Mouse (Mus musculus): ENCODE measurements around the gene Nrde2. TPM values are rescaled to one million over a fixed set of nuclear protein-coding genes. Genes with fewer than 3 reads are reported as not detected.

Gene Nrde2
- polyA plus RNA-seq, 1 experiment from 2014 or later: 12.0 TPM

DNA sequence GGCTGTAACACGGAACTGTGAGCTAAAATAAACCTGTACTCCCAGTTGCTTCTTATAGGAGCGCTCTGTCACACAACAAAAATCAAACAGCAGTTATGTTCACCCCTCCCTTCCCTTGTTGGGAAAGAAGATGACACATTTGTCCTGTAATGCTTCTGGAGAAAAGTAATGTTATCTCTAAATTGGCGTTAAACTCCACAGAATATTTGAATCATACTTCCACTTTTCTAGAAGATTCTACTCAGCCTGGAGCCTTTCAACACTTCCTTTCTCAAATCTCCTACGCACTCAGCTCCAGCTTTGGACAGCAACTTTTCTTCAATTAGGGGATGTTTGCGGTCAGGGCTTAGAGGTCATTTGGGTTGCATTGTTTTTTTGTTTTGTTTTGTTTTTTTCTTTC, 70.2 kb downstream of the Nrde2 start:
- Histone ChIP-seq H3K9ac (no peak overlapping the region), H3K4me3 (replicated peaks; ENCODE audit: low read length) (no peak overlapping the region), H3K36me3 (replicated peaks; ENCODE audit: control insufficient read depth, insufficient read depth) (no peaks in the 10 kb centered on the region), H3K27me3 (ENCODE audit: control insufficient read depth, insufficient read depth, low read length) (no peaks in the 10 kb centered on the region), H3K4me1 (replicated peaks; ENCODE audit: control insufficient read depth, insufficient read depth, low read length) (no peaks in the 10 kb centered on the region), H3K4me2 (replicated peaks) (no peak overlapping the region), H3K27ac (no peak overlapping the region), H3K9me3 (ENCODE audit: control insufficient read depth, low read length) (no peaks in the 10 kb centered on the region)
- 96% methylated on average over 5 of the region's 5 CpGs for WGBS
- no peak for DNase-seq (ENCODE audit: low spot score)
- ATAC-seq (ENCODE audit: low FRiP score): no peak

DNA sequence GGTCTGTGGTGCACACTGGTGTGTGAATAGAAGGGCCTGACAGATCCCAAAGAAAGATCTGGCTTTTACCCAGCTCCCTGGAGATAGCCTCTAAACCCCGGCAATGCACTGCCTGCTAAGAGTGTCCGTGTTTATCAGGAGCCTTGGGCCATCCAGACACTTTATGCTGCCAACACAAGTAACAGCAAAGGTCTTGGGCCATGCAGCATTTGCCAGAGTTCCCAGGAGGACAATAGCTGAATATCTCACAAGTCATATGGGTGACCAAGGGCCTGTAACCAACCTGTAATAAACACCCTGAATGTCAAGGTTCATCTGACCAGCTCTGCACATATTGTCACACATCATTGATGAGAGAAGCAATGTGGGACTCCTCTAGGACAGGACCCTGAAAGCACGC, 71.4 kb downstream of the Nrde2 start:
- no peak for ATAC-seq (ENCODE audit: low FRiP score)
- no peak overlapping the region for H3K27ac ChIP-seq
- 87% methylated on average over 3 of the region's 3 CpGs for WGBS

DNA sequence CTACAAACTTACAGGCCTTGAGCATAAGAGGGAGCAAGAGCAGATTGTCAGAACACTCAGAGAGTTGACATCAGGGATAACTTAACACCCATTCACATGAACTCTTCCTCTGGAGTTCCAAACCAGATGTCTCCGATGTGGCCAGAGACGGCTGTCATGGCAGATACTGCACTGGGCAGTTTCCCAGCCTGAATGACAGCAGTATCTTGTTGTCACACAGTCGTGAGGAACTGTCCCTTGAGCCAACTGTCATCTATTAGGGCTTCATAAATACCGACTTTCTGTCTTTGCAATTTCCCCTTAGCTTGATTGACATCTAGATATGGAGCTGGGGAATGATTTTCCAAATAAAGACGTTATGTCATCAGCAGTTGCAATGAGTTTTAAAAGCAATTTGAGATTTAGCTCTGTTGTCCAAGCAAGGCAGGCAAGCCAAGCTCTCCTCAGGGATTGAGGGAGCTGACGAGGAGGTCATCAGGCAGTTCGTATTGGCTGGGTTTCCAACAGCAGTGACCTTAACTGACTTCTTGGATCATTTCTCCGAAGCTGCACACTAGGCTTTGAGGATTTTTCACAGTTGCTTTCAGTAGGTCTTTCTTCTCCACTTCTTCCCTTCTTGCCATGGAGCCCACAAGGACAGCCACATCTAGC, 79.7 kb downstream of the Nrde2 start:
- no peak for DNase-seq (ENCODE audit: low spot score)
- H3K4me3 ChIP-seq (replicated peaks; ENCODE audit: low read length): no peak overlapping the region
- no peaks in the 10 kb centered on the region for H3K9me3 ChIP-seq (ENCODE audit: control insufficient read depth, low read length)
- H3K27me3 ChIP-seq (ENCODE audit: control insufficient read depth, insufficient read depth, low read length): no peaks in the 10 kb centered on the region
- no peak overlapping the region for H3K27ac ChIP-seq
- ATAC-seq (ENCODE audit: low FRiP score): no peak
- H3K4me1 ChIP-seq (replicated peaks; ENCODE audit: control insufficient read depth, insufficient read depth, low read length): no peaks in the 10 kb centered on the region
- H3K9ac ChIP-seq: no peak overlapping the region
- no peak overlapping the region for H3K4me2 ChIP-seq (replicated peaks)
- 83% methylated on average over 8 of the region's 8 CpGs for WGBS
- H3K36me3 ChIP-seq (replicated peaks; ENCODE audit: control insufficient read depth, insufficient read depth): no peaks in the 10 kb centered on the region

More for the DNA sequence above, 71.4 kb downstream of the Nrde2 start:
- Histone ChIP-seq H3K4me3 (replicated peaks; ENCODE audit: low read length) (no peak overlapping the region), H3K27me3 (ENCODE audit: control insufficient read depth, insufficient read depth, low read length) (no peaks in the 10 kb centered on the region), H3K36me3 (replicated peaks; ENCODE audit: control insufficient read depth, insufficient read depth) (no peaks in the 10 kb centered on the region), H3K9me3 (ENCODE audit: control insufficient read depth, low read length) (no peaks in the 10 kb centered on the region), H3K9ac (no peak overlapping the region), H3K4me2 (replicated peaks) (no peak overlapping the region), H3K4me1 (replicated peaks; ENCODE audit: control insufficient read depth, insufficient read depth, low read length) (no peaks in the 10 kb centered on the region)
- no peak for DNase-seq (ENCODE audit: low spot score)

DNA sequence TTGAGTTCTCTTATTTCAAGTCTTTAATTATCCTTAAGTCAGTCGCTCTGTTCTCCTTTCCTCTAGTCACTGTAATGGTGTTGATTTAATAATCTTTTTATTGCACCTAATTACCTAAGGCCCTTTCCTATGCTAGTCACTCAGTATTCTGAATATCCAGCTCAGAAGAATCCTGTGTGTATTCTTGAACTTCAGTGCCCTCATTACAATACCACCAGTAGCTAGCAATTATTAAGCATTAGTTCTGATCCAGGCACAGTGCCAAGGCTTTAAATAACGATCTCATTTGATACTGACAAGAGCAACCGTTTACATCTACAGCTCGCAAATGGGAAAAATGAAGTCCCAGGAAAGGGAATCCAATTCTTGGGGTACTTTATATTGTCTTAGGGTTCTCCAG, 83.7 kb downstream of the Nrde2 start:
- ATAC-seq (ENCODE audit: low FRiP score): no peak
- no peak overlapping the region for H3K4me2 ChIP-seq (replicated peaks)

More for the DNA sequence above, 83.7 kb downstream of the Nrde2 start:
- no peak overlapping the region for H3K4me3 ChIP-seq (replicated peaks; ENCODE audit: low read length)
- WGBS: 54% methylated on average over 4 of the region's 4 CpGs
- H3K27ac ChIP-seq: no peak overlapping the region
- no peaks in the 10 kb centered on the region for H3K36me3 ChIP-seq (replicated peaks; ENCODE audit: control insufficient read depth, insufficient read depth)
- H3K4me1 ChIP-seq (replicated peaks; ENCODE audit: control insufficient read depth, insufficient read depth, low read length): no peaks in the 10 kb centered on the region
- no peak for DNase-seq (ENCODE audit: low spot score)
- no peaks in the 10 kb centered on the region for H3K27me3 ChIP-seq (ENCODE audit: control insufficient read depth, insufficient read depth, low read length)
- H3K9me3 ChIP-seq (ENCODE audit: control insufficient read depth, low read length): no peaks in the 10 kb centered on the region
- H3K9ac ChIP-seq: no peak overlapping the region

Other genes starting within 250 kb of the Nrde2 start
- gene Kcnk13, start 195.2 kb downstream of the Nrde2 start, polyA plus RNA-seq (2014; fragmentation: Nextera tagmentation; extraction: Ambion mirVana): 0.80 TPM in 2 replicates
- gene Psmc1, start 49.5 kb downstream of the Nrde2 start, polyA plus RNA-seq (2014; fragmentation: Nextera tagmentation; extraction: Ambion mirVana): 264 and 278 TPM in 2 replicates
- 2,705 and 2,824 TPM in 2 replicates for gene Calm1, start 39.8 kb upstream of the Nrde2 start, polyA plus RNA-seq (2014; fragmentation: Nextera tagmentation; extraction: Ambion mirVana)

Measured in hindbrain, embryonic 14.5 days (tissue).